Mouse (Mus musculus): ENCODE measurements around the gene Dsn1. TPM values are rescaled to one million over a fixed set of nuclear protein-coding genes. Genes with fewer than 3 reads are reported as not detected.

The Dsn1 gene
- polyA plus RNA-seq (2012; rRNA removed) = 12.6 and 17.3 TPM in 2 replicates

DNA sequence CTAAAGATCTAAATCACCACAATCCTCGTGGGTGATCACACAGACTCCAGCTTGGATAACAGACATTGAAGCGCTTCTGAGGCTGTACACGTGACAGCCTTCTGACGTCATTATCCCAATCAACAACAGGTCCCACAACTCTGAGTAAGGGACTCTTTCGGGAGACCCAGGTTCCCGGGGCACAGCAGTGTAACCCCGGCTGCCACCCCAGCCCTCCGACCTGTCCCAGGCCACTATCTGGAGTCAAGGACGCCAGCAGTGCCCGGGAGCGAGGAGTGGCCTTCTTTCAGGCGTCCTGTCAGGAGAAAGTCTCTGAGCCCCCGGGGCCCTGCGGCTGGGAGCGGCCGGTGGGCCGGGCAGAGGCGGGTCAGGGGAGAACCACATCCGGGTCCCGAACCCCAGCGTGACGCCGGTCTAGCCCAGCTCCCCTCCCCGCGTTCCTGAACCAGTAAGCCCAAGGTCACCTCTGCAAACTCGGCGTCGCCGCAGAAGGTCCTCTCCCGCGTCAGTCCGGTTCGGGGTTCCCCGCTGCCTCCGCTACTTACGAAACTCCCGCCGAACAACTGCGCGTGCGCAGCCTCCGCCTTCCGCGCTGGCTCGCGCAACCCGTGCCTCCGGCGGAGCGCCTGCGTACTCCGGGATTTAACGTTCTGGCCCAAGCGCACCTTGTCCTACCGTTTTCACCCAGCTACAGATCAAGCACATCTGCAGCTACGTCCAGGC is at the start of gene Dsn1:
TSS of gene Dsn1 (minus strand) at position 644 of the 723 bp plus-strand sequence.
- peak; percentile 95 for DNase-seq (ENCODE audit: low read depth)
- no peak for TF ChIP-seq CTCF (IDR thresholded peaks at IDR 0.05; ENCODE audit: borderline replicate concordance, extremely low read depth, insufficient read depth, insufficient read length)
- TF ChIP-seq POLR2A (IDR thresholded peaks at IDR 0.05; ENCODE audit: borderline replicate concordance, extremely low read depth, insufficient read depth, insufficient read length, poor library complexity, severe bottlenecking) = peak; percentile 40; the same call in 1 of the 2 replicates

DNA sequence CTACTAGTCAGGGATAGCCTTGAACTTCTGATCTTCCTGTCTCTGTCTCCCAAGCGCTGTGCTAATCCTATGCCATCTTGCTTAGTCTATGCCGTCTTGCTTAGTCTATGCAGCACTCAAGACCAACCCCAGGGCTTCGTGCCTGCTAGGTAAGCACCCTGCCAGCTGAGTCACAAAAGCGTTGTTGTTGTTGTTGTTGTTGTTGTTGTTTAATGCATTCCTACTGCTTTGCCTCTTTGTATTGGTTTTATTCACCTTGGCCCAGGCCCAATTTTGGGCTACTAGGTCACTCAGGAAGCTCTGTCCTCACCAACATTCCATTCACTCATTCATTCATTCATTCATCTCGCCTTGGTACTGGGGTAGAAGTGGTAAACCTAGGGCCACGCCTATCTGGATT is 48.8 kb upstream of the Dsn1 start:
- TF ChIP-seq POLR2A (IDR thresholded peaks at IDR 0.05; ENCODE audit: borderline replicate concordance, extremely low read depth, insufficient read depth, insufficient read length, poor library complexity, severe bottlenecking) (no peak), CTCF (IDR thresholded peaks at IDR 0.05; ENCODE audit: borderline replicate concordance, extremely low read depth, insufficient read depth, insufficient read length) (no peak)
- no peak for DNase-seq (ENCODE audit: low read depth)

DNA sequence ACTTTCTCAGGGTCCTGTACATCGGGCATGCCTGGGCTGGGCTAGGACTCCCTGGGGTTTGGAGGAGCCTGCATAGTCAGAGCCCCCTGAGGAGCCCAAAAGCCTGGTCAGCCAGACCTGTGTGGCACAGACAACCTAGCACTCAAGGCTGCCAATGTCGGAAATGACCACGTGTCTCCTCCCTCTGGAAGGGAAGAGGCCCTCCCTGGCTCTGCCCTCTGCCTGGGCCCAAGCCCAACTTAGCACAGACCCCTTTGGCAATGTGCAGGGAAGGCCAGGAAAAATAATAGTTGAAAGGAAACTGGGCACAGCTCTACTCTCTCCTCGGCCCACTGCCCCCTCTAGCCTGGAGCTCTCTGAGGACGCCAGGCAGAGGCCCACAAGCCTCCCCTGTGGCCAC is 47.9 kb upstream of the Dsn1 start:
- peak; percentile 78 for DNase-seq (ENCODE audit: low read depth)
- TF ChIP-seq POLR2A (IDR thresholded peaks at IDR 0.05; ENCODE audit: borderline replicate concordance, extremely low read depth, insufficient read depth, insufficient read length, poor library complexity, severe bottlenecking) (no peak), CTCF (IDR thresholded peaks at IDR 0.05; ENCODE audit: borderline replicate concordance, extremely low read depth, insufficient read depth, insufficient read length) (no peak)

DNA sequence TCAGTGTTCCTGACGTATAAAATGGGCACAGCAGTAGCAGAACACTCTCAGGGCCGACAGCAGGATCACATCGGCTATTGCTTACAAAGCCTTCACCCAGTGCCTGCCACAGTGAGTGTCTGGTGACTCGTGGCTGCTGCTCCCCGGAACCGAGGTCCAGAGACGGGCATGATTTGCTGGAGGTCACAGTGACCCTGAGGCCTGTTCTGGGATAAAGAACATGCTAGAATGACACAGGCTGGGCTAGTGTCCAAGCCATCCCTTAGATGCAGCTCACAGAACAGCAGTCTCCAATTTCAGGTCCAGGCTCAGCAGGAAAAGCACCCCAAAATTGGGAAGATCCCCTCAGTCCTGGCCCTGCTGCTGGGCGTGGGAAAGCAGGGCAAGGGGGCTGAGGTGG is 47.3 kb upstream of the Dsn1 start:
- DNase-seq (ENCODE audit: low read depth) = no peak
- TF ChIP-seq CTCF (IDR thresholded peaks at IDR 0.05; ENCODE audit: borderline replicate concordance, extremely low read depth, insufficient read depth, insufficient read length) = no peak

DNA sequence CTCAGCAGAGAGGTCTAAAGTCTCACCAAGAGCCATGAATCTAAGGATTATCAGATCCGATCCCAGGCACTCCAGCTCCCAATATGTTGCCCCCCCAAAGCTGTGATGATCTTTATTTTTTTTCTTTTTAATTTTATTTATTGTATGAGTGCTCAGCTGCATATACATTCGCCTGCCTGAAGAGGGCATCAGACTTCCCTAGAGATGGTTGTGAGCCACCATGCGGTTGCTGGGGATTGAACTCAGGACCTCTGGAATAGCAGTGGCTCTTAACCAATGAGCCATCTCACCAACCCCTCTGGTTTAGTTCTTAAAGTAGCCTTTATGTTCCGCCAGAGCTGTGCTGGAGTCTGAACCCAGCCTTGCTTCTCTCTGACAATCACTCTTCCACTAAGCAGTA is 46.8 kb upstream of the Dsn1 start:
- TF ChIP-seq POLR2A (IDR thresholded peaks at IDR 0.05; ENCODE audit: borderline replicate concordance, extremely low read depth, insufficient read depth, insufficient read length, poor library complexity, severe bottlenecking) (no peak), CTCF (IDR thresholded peaks at IDR 0.05; ENCODE audit: borderline replicate concordance, extremely low read depth, insufficient read depth, insufficient read length) (no peak; the same call in 1 of the 2 replicates)
- DNase-seq (ENCODE audit: low read depth) = no peak

GRCm38 (mm10) chr2:157053124-157053523 is 46.2 kb upstream of the Dsn1 start:
- TF ChIP-seq POLR2A (IDR thresholded peaks at IDR 0.05; ENCODE audit: borderline replicate concordance, extremely low read depth, insufficient read depth, insufficient read length, poor library complexity, severe bottlenecking) (no peak), CTCF (IDR thresholded peaks at IDR 0.05; ENCODE audit: borderline replicate concordance, extremely low read depth, insufficient read depth, insufficient read length) (no peak)
- no peak for DNase-seq (ENCODE audit: low read depth)

DNA sequence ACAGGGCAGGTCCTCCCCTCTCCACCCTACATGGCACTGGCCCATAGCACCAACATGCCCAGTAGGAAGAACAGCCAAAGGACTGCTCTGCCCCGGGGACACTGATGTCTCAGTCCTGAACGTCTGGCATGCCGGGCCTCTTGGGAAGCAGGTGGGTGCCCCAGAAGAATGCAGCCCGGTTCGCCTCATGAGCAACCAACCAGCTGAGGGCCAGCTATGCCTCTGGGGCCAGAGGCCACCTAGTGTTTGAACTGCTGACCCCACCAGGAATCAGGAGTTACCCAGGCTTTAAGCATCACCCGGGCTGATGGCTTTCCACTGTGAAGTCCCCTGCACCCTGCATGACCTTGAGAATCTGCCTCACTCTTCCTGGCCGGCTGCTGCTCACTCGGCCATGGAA is 45.5 kb upstream of the Dsn1 start:
- no peak for DNase-seq (ENCODE audit: low read depth)
- TF ChIP-seq CTCF (IDR thresholded peaks at IDR 0.05; ENCODE audit: borderline replicate concordance, extremely low read depth, insufficient read depth, insufficient read length) = no peak
- no peak for TF ChIP-seq POLR2A (IDR thresholded peaks at IDR 0.05; ENCODE audit: borderline replicate concordance, extremely low read depth, insufficient read depth, insufficient read length, poor library complexity, severe bottlenecking)

DNA sequence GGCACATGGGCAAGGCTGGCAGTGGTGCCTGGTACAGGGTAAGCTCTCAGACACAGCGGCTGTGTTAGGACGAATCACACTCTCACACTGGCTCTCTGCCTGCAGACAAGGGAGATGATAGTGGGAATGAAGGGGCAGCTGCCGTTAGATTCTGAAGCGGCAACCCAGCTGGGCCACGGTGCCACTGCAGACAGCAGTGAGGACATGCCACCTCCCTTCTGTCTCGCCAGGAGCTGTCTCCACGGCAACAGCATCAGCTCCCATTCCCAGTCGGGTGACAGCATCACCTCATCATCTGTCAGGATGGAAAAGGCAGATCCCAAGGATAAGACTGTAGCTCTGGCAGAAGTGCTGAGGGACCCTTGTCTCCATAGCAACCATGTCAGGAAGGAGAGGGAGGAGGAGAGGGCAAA is 42.9 kb upstream of the Dsn1 start:
- TF ChIP-seq CTCF (IDR thresholded peaks at IDR 0.05; ENCODE audit: borderline replicate concordance, extremely low read depth, insufficient read depth, insufficient read length) (no peak), POLR2A (IDR thresholded peaks at IDR 0.05; ENCODE audit: borderline replicate concordance, extremely low read depth, insufficient read depth, insufficient read length, poor library complexity, severe bottlenecking) (no peak)
- DNase-seq (ENCODE audit: low read depth) = peak; percentile 96

GRCm38 (mm10) chr2:157048395-157049181 is 41.6 kb upstream of the Dsn1 start:
- TF ChIP-seq POLR2A (IDR thresholded peaks at IDR 0.05; ENCODE audit: borderline replicate concordance, extremely low read depth, insufficient read depth, insufficient read length, poor library complexity, severe bottlenecking) (no peak), CTCF (IDR thresholded peaks at IDR 0.05; ENCODE audit: borderline replicate concordance, extremely low read depth, insufficient read depth, insufficient read length) (no peak)
- peak; percentile 71 for DNase-seq (ENCODE audit: low read depth)

DNA sequence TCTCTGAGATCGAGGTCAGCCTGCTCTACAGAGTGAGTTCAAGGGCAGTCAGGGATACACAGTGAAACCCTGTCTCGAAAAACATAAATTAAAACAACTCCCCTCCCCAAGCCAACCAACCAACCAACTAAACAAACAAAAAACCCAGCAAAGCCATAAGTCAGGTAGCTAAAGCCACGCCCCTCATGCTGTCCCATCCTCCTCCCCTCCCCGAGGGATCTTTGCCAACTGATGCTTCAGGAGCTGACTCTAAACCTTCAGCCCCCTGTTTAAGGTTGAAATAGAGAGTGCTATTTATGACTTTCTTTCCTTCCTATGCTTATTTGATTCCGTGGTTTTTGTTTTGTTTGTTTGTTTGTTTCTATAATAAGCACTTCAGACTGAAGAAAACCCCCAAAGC is 40.0 kb upstream of the Dsn1 start:
- DNase-seq (ENCODE audit: low read depth) = no peak
- TF ChIP-seq POLR2A (IDR thresholded peaks at IDR 0.05; ENCODE audit: borderline replicate concordance, extremely low read depth, insufficient read depth, insufficient read length, poor library complexity, severe bottlenecking) (no peak), CTCF (IDR thresholded peaks at IDR 0.05; ENCODE audit: borderline replicate concordance, extremely low read depth, insufficient read depth, insufficient read length) (no peak)

DNA sequence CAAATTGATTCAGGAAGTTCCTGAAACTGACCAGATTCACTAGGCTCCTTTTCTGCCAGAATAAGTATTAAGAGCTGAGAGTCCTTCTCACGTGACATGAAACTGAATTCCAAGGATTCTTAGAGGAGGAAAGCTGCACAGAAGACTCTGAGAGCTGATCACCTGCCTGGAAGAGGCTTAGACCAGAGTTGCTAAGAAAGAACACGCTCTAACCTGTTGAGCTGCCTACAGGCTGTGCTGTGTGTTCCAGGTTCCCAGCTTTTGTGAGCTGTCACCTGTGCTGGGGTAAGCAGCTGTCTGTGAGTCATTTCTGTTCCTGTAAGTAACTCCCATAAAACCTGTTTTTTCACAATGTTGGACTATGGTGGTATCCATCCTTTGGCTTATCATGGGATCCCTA is 39.0 kb upstream of the Dsn1 start:
- TF ChIP-seq CTCF (IDR thresholded peaks at IDR 0.05; ENCODE audit: borderline replicate concordance, extremely low read depth, insufficient read depth, insufficient read length) (no peak), POLR2A (IDR thresholded peaks at IDR 0.05; ENCODE audit: borderline replicate concordance, extremely low read depth, insufficient read depth, insufficient read length, poor library complexity, severe bottlenecking) (no peak)

GRCm38 (mm10) chr2:157043987-157044386 is 37.0 kb upstream of the Dsn1 start:
- TF ChIP-seq POLR2A (IDR thresholded peaks at IDR 0.05; ENCODE audit: borderline replicate concordance, extremely low read depth, insufficient read depth, insufficient read length, poor library complexity, severe bottlenecking) = no peak
- peak; percentile 36; the same call in 1 of the 2 replicates for TF ChIP-seq CTCF (IDR thresholded peaks at IDR 0.05; ENCODE audit: borderline replicate concordance, extremely low read depth, insufficient read depth, insufficient read length)
- DNase-seq (ENCODE audit: low read depth) = peak; percentile 39

More for the DNA sequence above, 39.0 kb upstream of the Dsn1 start:
- no peak for DNase-seq (ENCODE audit: low read depth)

Measured in brain, embryonic 14.5 days (tissue).